Mouse (Mus musculus) spleen, postnatal 14 days (tissue): ENCODE data around the gene Ptch2.

ENCODE experiments used
- DNase-seq, 2 experiments: peaks; one replicate each; pipeline ENCODE4 v3.0.0; 2021 to 2022; ENCODE audit warnings: low spot score in 2 of 2

The Ptch2 gene

GRCm38 (mm10) chr4:117151416-117151815 lies 55.5 kb downstream of the Ptch2 start:
- DNase-seq, result no peak

GRCm38 (mm10) chr4:117152714-117153113 lies 56.8 kb downstream of the Ptch2 start:
- DNase-seq, result no peak

GRCm38 (mm10) chr4:117155020-117155791 lies 59.3 kb downstream of the Ptch2 start:
- no peak for DNase-seq

GRCm38 (mm10) chr4:117155792-117156355 lies 60.0 kb downstream of the Ptch2 start, which contains the start of gene Rps8:
TSS of gene Rps8 (minus strand) at chr4:117156243.
- peak; percentile 67 to 72 for DNase-seq

GRCm38 (mm10) chr4:117156372-117156771 lies 60.5 kb downstream of the Ptch2 start:
- no peak for DNase-seq

GRCm38 (mm10) chr4:117159666-117160065 lies 63.8 kb downstream of the Ptch2 start:
- DNase-seq, result no peak

GRCm38 (mm10) chr4:117161183-117161582 lies 65.3 kb downstream of the Ptch2 start:
- DNase-seq, result no peak
